Mouse (Mus musculus) limb, embryonic 14.5 days (tissue): Measurements from ENCODE around the gene Pfkm. TPM values are rescaled to one million over a fixed set of nuclear protein-coding genes. Genes with fewer than 3 reads are reported as not detected.

Experiments used
- ATAC-seq: fragments of 200-750 bp; cut with Nextera tagmentation; 2 replicates; pipeline ENCODE4 v1.8.0; 2017; ENCODE audit warnings: low read depth, moderate number of reproducible peaks, moderate TSS enrichment; ENCODE audit not compliant: low FRiP score
- DNase-seq: peaks from one replicate; pipeline ENCODE4 v3.0.0-alpha.2; 2015; ENCODE audit warnings: low spot score
- H3K27ac ChIP-seq: fragments of 300-500 bp; sonication (generic); replicated peaks from 2 replicates; pipeline ENCODE4 v1.5.1; 2014; ENCODE audit warnings: low read depth, mild to moderate bottlenecking, low read length, moderate library complexity, mixed read lengths
- H3K27me3 ChIP-seq: fragments of 300-500 bp; sonication (generic); 2 replicates; pipeline ENCODE4 v1.6.1; 2014; ENCODE audit warnings: low read length, mixed read lengths; ENCODE audit not compliant: control insufficient read depth, insufficient read depth
- H3K36me3 ChIP-seq: fragments of 300-500 bp; sonication (generic); 2 replicates; pipeline ENCODE4 v1.6.1; 2014; ENCODE audit warnings: mild to moderate bottlenecking, low read length, moderate library complexity, mixed read lengths; ENCODE audit not compliant: control insufficient read depth, insufficient read depth
- H3K4me1 ChIP-seq: fragments of 300-500 bp; sonication (generic); 2 replicates; pipeline ENCODE4 v1.6.1; 2014; ENCODE audit warnings: antibody characterized with exemption, low read length, mixed read lengths; ENCODE audit not compliant: control insufficient read depth, insufficient read depth
- H3K4me2 ChIP-seq: fragments of 300-500 bp; sonication (generic); replicated peaks from 2 replicates; pipeline ENCODE4 v1.6.1; 2014; ENCODE audit warnings: low read depth, mild to moderate bottlenecking, low read length, moderate library complexity; ENCODE audit not compliant: severe bottlenecking
- H3K4me3 ChIP-seq: fragments of 300-500 bp; sonication (generic); replicated peaks from 2 replicates; pipeline ENCODE4 v1.5.1; 2014; ENCODE audit warnings: low read length
- H3K9ac ChIP-seq: fragments of 300-500 bp; sonication (generic); 2 replicates; pipeline ENCODE4 v1.6.1; 2014; ENCODE audit warnings: mild to moderate bottlenecking, low read depth, low read length, moderate library complexity; ENCODE audit not compliant: severe bottlenecking
- H3K9me3 ChIP-seq: fragments of 300-500 bp; sonication (generic); 2 replicates; pipeline ENCODE4 v1.6.1; 2016; ENCODE audit warnings: low read length; ENCODE audit not compliant: control insufficient read depth
- POLR2A ChIP-seq: fragments of 200-500 bp; IDR thresholded peaks from 2 replicates; pipeline ENCODE4 v1.8.0; 2012; ENCODE audit warnings: inconsistent platforms, mild to moderate bottlenecking, moderate library complexity, borderline replicate concordance; ENCODE audit not compliant: insufficient read depth, insufficient read length; ENCODE audit errors: extremely low read depth
- WGBS: fragments of 180-500 bp; shearing (Covaris S2); extraction: QIAGEN DNeasy Blood & Tissue Kit; methylation state at CpG from one replicate; pipeline ENCODE4 v1.1.7; 2014; 5-methylcytosine and 5-hydroxymethylcytosine counted together
- polyA plus RNA-seq, 2 experiments: library from polyadenylated mRNA; depleted of rRNA in 1 of 2; stranded (reverse) in 1 of 2; unstranded in 1 of 2; fragments of >200 nt; fragmentation: Nextera tagmentation in 1 of 2; extraction: Ambion mirVana in 1 of 2; gene quantifications; 2 replicates each; pipeline versions ENCODE4 v1.2.1 to v1.2.3; 2012 to 2014

The Pfkm gene
- polyA plus RNA-seq, 2 experiments: 49.8 to 75.8 TPM

- H3K9ac ChIP-seq: no peak overlapping the region
- 81% methylated on average over 1 of the region's 1 CpGs for WGBS
- H3K27ac ChIP-seq: no peak overlapping the region
- H3K9me3 ChIP-seq: no peaks in the 10 kb centered on the region
- ATAC-seq (no peak), DNase-seq (no peak)
- no peaks in the 10 kb centered on the region for H3K27me3 ChIP-seq
- no peak for TF ChIP-seq POLR2A
- H3K36me3 ChIP-seq: peaks cover 25% of the 10 kb centered on the region
- no peak overlapping the region for H3K4me2 ChIP-seq
- H3K4me1 ChIP-seq: peaks cover 8% of the 10 kb centered on the region; the same call in 1 of the 2 replicates
- H3K4me3 ChIP-seq: no peak overlapping the region
Observed at GRCm38 (mm10) chr15:98088889-98089288, 3.5 kb upstream of the Pfkm start.

GRCm38 (mm10) chr15:98089421-98090183 lies 2.8 kb upstream of the Pfkm start:
- WGBS: 77% methylated on average over 9 of the region's 9 CpGs
- peaks cover 8% of the 10 kb centered on the region; the same call in 1 of the 2 replicates for H3K4me1 ChIP-seq
- no peak overlapping the region for H3K9ac ChIP-seq
- ATAC-seq: no peak
- H3K36me3 ChIP-seq: peaks cover 19% of the 10 kb centered on the region
- no peaks in the 10 kb centered on the region for H3K27me3 ChIP-seq
- H3K4me2 ChIP-seq: no peak overlapping the region
- no peaks in the 10 kb centered on the region for H3K9me3 ChIP-seq
- no peak overlapping the region for H3K27ac ChIP-seq
- DNase-seq: no peak
- TF ChIP-seq POLR2A: no peak
- no peak overlapping the region for H3K4me3 ChIP-seq

GRCm38 (mm10) chr15:98091841-98092240 lies 548 bp upstream of the Pfkm start:
- TF ChIP-seq POLR2A: no peak
- Histone ChIP-seq H3K4me3 (peak overlapping the region; percentile 99), H3K27ac (no peak overlapping the region), H3K27me3 (no peaks in the 10 kb centered on the region), H3K4me1 (peaks cover 8% of the 10 kb centered on the region; the same call in 1 of the 2 replicates), H3K4me2 (peak overlapping the region; percentile 70), H3K36me3 (peaks cover 11% of the 10 kb centered on the region; the same call in 1 of the 2 replicates), H3K9ac (peak overlapping the region; percentile 92), H3K9me3 (no peaks in the 10 kb centered on the region)
- WGBS: 30% methylated on average over 4 of the region's 4 CpGs
- no peak for ATAC-seq
- DNase-seq: peak; percentile 18

GRCm38 (mm10) chr15:98093121-98094011 lies 977 bp downstream of the Pfkm start, which contains the start of gene Senp1:
Gene Senp1 (minus strand): TSS chr15:98093744.
- Histone ChIP-seq H3K9ac (peak within 1 kb of the TSS; percentile 92), H3K27ac (peak within 1 kb of the TSS; percentile 92), H3K4me1 (peaks cover 8% of the 10 kb centered on the region; the same call in 1 of the 2 replicates), H3K4me3 (peak within 1 kb of the TSS; percentile 99), H3K4me2 (peak within 1 kb of the TSS; percentile 70), H3K36me3 (0 out of 2 replicates have a peak, but pooled peaks cover 5% of the 10 kb centered on the region), H3K9me3 (no peaks in the 10 kb centered on the region), H3K27me3 (no peaks in the 10 kb centered on the region)
- DNase-seq: peak; percentile 89
- peak; percentile 95 for ATAC-seq
- no peak for TF ChIP-seq POLR2A
- WGBS: under 1% methylated on average over 58 of the region's 58 CpGs

GRCm38 (mm10) chr15:98094905-98095304 lies 2.5 kb downstream of the Pfkm start:
- Histone ChIP-seq H3K36me3 (no peaks in the 10 kb centered on the region), H3K27me3 (no peaks in the 10 kb centered on the region), H3K9ac (no peak overlapping the region), H3K9me3 (no peaks in the 10 kb centered on the region), H3K27ac (no peak overlapping the region), H3K4me2 (no peak overlapping the region), H3K4me1 (peaks cover 8% of the 10 kb centered on the region; the same call in 1 of the 2 replicates), H3K4me3 (no peak overlapping the region)
- 91% methylated on average over 12 of the region's 12 CpGs for WGBS
- no peak for TF ChIP-seq POLR2A
- DNase-seq (no peak), ATAC-seq (no peak)
